Mouse (Mus musculus) small intestine, adult 2 months (tissue): ENCODE data around the gene Snorc. TPM values are rescaled to one million over a fixed set of nuclear protein-coding genes. Genes with fewer than 3 reads are reported as not detected.
A peak's percentile ranks its signal among the peaks of the same experiment; 100 is the strongest.

ENCODE experiments used
- H3K27ac ChIP-seq: fragments of 200-500 bp; 2 replicates; pipeline ENCODE4 v1.5.1; 2012; ENCODE audit warnings: low read depth, low read length, control low read depth, inconsistent platforms; ENCODE audit not compliant: insufficient read depth
- H3K27me3 ChIP-seq: fragments of 200-500 bp; 2 replicates; pipeline ENCODE4 v1.6.1; 2012; ENCODE audit warnings: mild to moderate bottlenecking, moderate library complexity, low read length, inconsistent platforms; ENCODE audit not compliant: control insufficient read depth, insufficient read depth
- H3K36me3 ChIP-seq: fragments of 200-500 bp; 2 replicates; pipeline ENCODE4 v1.6.1; 2012; ENCODE audit warnings: mild to moderate bottlenecking, low read length, control low read depth, inconsistent platforms; ENCODE audit not compliant: control insufficient read depth, insufficient read depth
- H3K4me1 ChIP-seq: fragments of 200-500 bp; 2 replicates; pipeline ENCODE4 v1.6.1; 2012; ENCODE audit warnings: low read length, inconsistent platforms, mixed read lengths; ENCODE audit not compliant: control insufficient read depth, insufficient read depth, insufficient read length
- H3K4me3 ChIP-seq: fragments of 200-500 bp; 2 replicates; pipeline ENCODE4 v1.5.1; 2012; ENCODE audit warnings: low read depth, mild to moderate bottlenecking, control low read depth, inconsistent platforms, low read length, moderate library complexity
- CTCF ChIP-seq: fragments of 200-500 bp; IDR thresholded peaks from 2 replicates; pipeline ENCODE4 v1.5.1; 2012; ENCODE audit warnings: low read depth, mild to moderate bottlenecking, control low read depth, inconsistent platforms, low read length, moderate library complexity, mixed read lengths; ENCODE audit not compliant: insufficient replicate concordance, insufficient read length; ENCODE audit errors: extremely low read depth
- POLR2A ChIP-seq: fragments of 200-500 bp; IDR thresholded peaks from 2 replicates; pipeline ENCODE4 v1.6.1; 2012; ENCODE audit warnings: low read depth, mild to moderate bottlenecking, control low read depth, inconsistent platforms, low read length, moderate library complexity
- WGBS: fragments of 180-500 bp; shearing (Covaris S2); methylation state at CpG from one replicate; pipeline ENCODE4 v1.1.7; 2018; 5-methylcytosine and 5-hydroxymethylcytosine counted together
- polyA plus RNA-seq: library from polyadenylated mRNA; depleted of rRNA; stranded (reverse); fragments of >200 nt; gene quantifications from 2 replicates; pipeline ENCODE4 v1.2.3, GENCODE M21; 2012

The Snorc gene
- polyA plus RNA-seq, 1 experiment, result not detected

GRCm38 (mm10) chr1:87492285-87492684, 22.2 kb downstream of the Snorc start:
- H3K4me1 ChIP-seq, result no peaks in the 10 kb centered on the region
- 73% methylated on average over 3 of the region's 3 CpGs for WGBS
- H3K4me3 ChIP-seq, result no peak overlapping the region
- peaks cover 9% of the 10 kb centered on the region for H3K36me3 ChIP-seq
- no peak overlapping the region for H3K27ac ChIP-seq
- no peaks in the 10 kb centered on the region for H3K27me3 ChIP-seq
- TF ChIP-seq CTCF, result no peak
- no peak for TF ChIP-seq POLR2A

- Histone ChIP-seq H3K4me1 (no peaks in the 10 kb centered on the region), H3K36me3 (peaks cover 6% of the 10 kb centered on the region), H3K4me3 (no peak overlapping the region), H3K27me3 (no peaks in the 10 kb centered on the region), H3K27ac (no peak overlapping the region)
- TF ChIP-seq POLR2A (no peak), CTCF (no peak)
- WGBS, result 86% methylated on average over 4 of the region's 4 CpGs
These were observed 23.5 kb downstream of the Snorc start for GRCm38 (mm10) chr1:87493542-87493941.

- H3K4me3 ChIP-seq, result no peak overlapping the region
- 93% methylated on average over 4 of the region's 4 CpGs for WGBS
- peaks cover 11% of the 10 kb centered on the region for H3K36me3 ChIP-seq
- peaks cover 9% of the 10 kb centered on the region for H3K4me1 ChIP-seq
- no peak overlapping the region for H3K27ac ChIP-seq
- peaks cover 10% of the 10 kb centered on the region for H3K27me3 ChIP-seq
- no peak for TF ChIP-seq CTCF
- no peak for TF ChIP-seq POLR2A
These were observed 35.5 kb downstream of the Snorc start for GRCm38 (mm10) chr1:87505524-87505923.

GRCm38 (mm10) chr1:87507857-87508256, 37.8 kb downstream of the Snorc start:
- TF ChIP-seq CTCF (no peak), POLR2A (no peak)
- peaks cover 6% of the 10 kb centered on the region for H3K36me3 ChIP-seq
- H3K4me3 ChIP-seq, result no peak overlapping the region
- WGBS, result 72% methylated on average over 6 of the region's 6 CpGs
- H3K27ac ChIP-seq, result no peak overlapping the region
- H3K27me3 ChIP-seq, result peaks cover 10% of the 10 kb centered on the region
- peaks cover 9% of the 10 kb centered on the region for H3K4me1 ChIP-seq

GRCm38 (mm10) chr1:87508591-87509560, 38.8 kb downstream of the Snorc start:
- no peak overlapping the region for H3K27ac ChIP-seq
- H3K4me3 ChIP-seq, result peak overlapping the region; percentile 55; the same call in 1 of the 2 replicates
- peaks cover 5% of the 10 kb centered on the region for H3K36me3 ChIP-seq
- no peak for TF ChIP-seq CTCF
- TF ChIP-seq POLR2A, result no peak
- H3K27me3 ChIP-seq, result peaks cover 10% of the 10 kb centered on the region
- 64% methylated on average over 26 of the region's 26 CpGs for WGBS
- peaks cover 9% of the 10 kb centered on the region for H3K4me1 ChIP-seq

GRCm38 (mm10) chr1:87509561-87510165, 39.6 kb downstream of the Snorc start, which contains the start of gene Neu2:
Neu2 (plus strand) TSS chr1:87509889.
- Histone ChIP-seq H3K27me3 (peaks cover 10% of the 10 kb centered on the region), H3K4me3 (peak within 1 kb of the TSS; percentile 55), H3K36me3 (peaks cover 4% of the 10 kb centered on the region), H3K4me1 (peaks cover 9% of the 10 kb centered on the region), H3K27ac (no peak within 1 kb of the TSS)
- 18% methylated on average over 56 of the region's 56 CpGs for WGBS
- TF ChIP-seq CTCF, result no peak
- no peak for TF ChIP-seq POLR2A
